Mouse (Mus musculus): ENCODE data around the gene Comtd1.

Comtd1 gene

GRCm38 (mm10) chr14:21848166-21849154 lies at the start of gene Comtd1:
TSS of gene Comtd1 (minus strand) at chr14:21848977.
- DNase-seq: peak; percentile 94

GRCm38 (mm10) chr14:21892341-21892659 lies 43.5 kb upstream of the Comtd1 start:
- no peak for DNase-seq

DNA sequence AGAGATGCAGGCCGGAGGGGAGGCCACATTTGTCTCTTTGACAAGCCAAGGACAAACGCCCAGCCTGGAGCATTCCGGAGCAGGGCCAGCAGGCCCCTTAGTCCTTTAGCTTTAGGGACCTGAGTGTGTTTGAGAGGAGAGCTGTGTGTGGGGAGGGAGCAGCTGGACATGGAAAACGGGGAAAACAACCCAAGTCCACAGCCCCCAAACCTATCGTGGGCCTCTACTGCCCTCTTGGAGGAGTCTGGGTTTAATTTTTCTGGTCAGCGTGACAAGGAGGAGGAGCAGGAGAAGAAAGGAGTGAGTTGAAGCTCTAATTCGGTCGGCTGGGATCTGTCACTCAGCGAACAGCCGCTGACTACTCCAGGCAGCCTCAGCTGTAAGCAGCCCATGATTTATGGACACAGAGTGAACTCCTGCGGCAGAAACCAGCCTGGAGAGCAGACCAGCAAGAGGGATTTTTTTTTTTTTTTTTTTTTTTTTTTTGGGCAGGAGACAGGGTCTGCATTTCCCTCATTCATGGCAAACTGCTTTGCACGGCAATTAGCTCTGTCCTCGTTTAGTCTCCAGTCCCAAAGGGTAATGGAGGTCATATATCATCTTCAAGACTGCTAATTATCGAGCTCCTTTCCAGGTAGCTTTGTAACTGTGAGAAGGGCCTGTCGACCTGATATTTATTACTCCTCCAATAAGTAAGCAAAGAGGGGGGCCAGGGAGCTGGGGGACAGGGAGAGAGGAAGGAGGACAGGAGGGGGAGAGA lies 43.0 kb upstream of the Comtd1 start:
- DNase-seq: no peak

GRCm38 (mm10) chr14:21890430-21890829 lies 41.7 kb upstream of the Comtd1 start:
- DNase-seq: no peak

- DNase-seq: no peak
Measured at GRCm38 (mm10) chr14:21866816-21867215, 18.0 kb upstream of the Comtd1 start.

GRCm38 (mm10) chr14:21866291-21866690 lies 17.5 kb upstream of the Comtd1 start:
- no peak for DNase-seq

- DNase-seq: no peak
Measured at GRCm38 (mm10) chr14:21856886-21857285, 8.1 kb upstream of the Comtd1 start.

GRCm38 (mm10) chr14:21855961-21856360 lies 7.2 kb upstream of the Comtd1 start:
- DNase-seq: no peak

DNA sequence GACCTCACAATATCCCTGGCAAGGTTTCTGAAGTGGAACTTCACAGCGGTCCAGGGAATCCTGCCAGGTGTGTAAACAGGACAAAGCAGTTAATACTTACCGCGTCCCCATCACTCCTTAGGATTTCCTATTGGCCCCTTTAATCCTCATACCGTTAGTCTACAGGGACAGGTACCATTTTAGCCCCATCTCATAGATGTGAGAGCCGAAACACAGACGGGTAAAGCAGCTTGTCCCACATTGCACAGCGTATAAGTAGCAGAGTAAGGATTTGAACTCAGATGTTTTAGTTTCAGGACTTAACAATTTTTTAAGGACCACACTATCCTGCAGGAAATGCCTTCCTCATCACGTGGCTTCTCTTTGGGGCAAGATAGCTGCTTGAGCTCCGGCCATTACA lies 5.5 kb upstream of the Comtd1 start:
- no peak for DNase-seq

- DNase-seq: peak; percentile 69
Measured at GRCm38 (mm10) chr14:21853456-21854109, 4.8 kb upstream of the Comtd1 start.

GRCm38 (mm10) chr14:21851996-21852791 lies 3.4 kb upstream of the Comtd1 start:
- no peak for DNase-seq

GRCm38 (mm10) chr14:21850419-21851127 lies 1.8 kb upstream of the Comtd1 start:
- DNase-seq: no peak

GRCm38 (mm10) chr14:21849524-21850418 lies 994 bp upstream of the Comtd1 start:
- no peak for DNase-seq

- peak; percentile 51 for DNase-seq
Measured at GRCm38 (mm10) chr14:21847381-21848165, 1.2 kb downstream of the Comtd1 start.

GRCm38 (mm10) chr14:21846827-21847380 lies 1.9 kb downstream of the Comtd1 start:
- no peak for DNase-seq

DNA sequence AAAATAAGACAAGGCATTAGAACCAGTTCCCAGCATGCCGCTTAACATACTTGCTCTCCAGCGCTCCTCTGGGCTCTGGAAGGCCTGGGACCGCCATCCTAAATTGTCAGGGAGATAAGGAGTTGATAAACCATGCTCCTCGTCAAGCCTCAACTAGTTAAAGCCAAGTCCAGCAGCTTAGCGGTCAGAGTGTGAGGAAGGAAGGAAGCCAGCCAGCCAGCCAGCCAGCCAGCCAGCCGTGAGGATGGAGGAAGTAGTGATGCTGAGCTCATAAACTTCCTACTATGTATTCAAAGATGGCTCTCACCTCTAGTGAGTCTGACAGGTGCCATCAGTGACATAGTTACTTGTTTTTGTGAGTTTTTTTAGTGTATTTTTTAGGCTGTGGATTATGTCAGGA lies 5.5 kb downstream of the Comtd1 start:
- no peak for DNase-seq

- no peak for DNase-seq
Measured at GRCm38 (mm10) chr14:21841819-21842592, 6.8 kb downstream of the Comtd1 start.

DNA sequence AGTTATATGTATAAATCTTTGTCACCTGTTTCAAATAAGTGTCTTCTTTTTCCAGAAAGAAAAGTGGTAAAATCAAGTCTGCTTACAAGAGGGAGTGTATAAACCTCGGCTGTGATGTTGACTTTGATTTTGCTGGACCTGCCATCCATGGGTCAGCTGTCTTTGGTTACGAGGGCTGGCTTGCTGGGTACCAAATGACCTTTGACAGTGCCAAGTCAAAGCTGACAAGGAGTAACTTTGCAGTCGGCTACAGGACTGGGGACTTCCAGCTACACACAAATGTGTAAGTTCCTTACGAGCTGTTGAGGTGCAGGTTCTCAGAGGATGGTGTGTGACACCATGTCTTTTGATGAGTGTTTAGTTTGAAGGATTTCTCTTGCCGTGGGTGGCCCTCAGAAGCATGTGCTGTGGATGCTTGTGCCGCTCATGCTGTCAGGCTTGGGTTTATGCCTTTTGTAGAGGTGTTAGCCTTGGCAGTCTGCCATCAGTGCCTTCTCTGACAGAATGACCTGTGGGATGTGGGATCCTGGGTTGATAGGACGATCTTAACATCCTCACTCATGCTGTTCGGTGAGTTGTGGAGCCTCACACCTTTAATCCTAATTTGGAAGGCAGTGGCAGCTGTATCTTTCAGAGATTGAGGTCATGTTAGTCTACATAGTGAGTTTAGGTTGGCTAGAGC lies 10.3 kb downstream of the Comtd1 start:
- no peak for DNase-seq

Data from right cerebral cortex, adult 18-20 months (tissue).